Mouse (Mus musculus) heart, adult 10 weeks (tissue): ENCODE data around the gene Htr6. TPM values are rescaled to one million over a fixed set of nuclear protein-coding genes. Genes with fewer than 3 reads are reported as not detected.

Experiments
- polyA plus RNA-seq: library from polyadenylated mRNA; stranded (reverse); fragments of 350-450 nt; fragmentation: Illumina TruSeq; extraction: RNeasy Lipid Tissue Mini Kit (QIAGEN cat#74804); gene quantifications from one replicate; pipeline ENCODE4 v1.2.3, GENCODE M21; 2014; ENCODE audit warnings: low read depth, low replicate concordance

The Htr6 gene
- polyA plus RNA-seq: not detected

GRCm38 (mm10) chr4:139075041-139075711 is at the start of gene Htr6:
Gene Htr6, minus strand, starts transcription at chr4:139075570.

GRCm38 (mm10) chr4:139092356-139093195 is 17.2 kb upstream of the Htr6 start, which contains the start of gene Nbl1:
Gene Nbl1, minus strand, starts transcription at chr4:139092993.

Other genes with a start within 250 kb of the Htr6 start
- 38.6 TPM for gene Pla2g5, start 212.1 kb downstream of the Htr6 start, polyA plus RNA-seq
- not detected for gene Gm13030, start 201.6 kb downstream of the Htr6 start, polyA plus RNA-seq
- not detected for gene Pla2g2e, start 197.6 kb downstream of the Htr6 start, polyA plus RNA-seq
- 10.7 TPM for gene Otud3, start 161.6 kb downstream of the Htr6 start, polyA plus RNA-seq
- not detected for gene Rnf186, start 108.5 kb downstream of the Htr6 start, polyA plus RNA-seq
- 9.3 TPM for gene Tmco4, start 102.7 kb downstream of the Htr6 start, polyA plus RNA-seq
- gene Nbl1, start 17.4 kb upstream of the Htr6 start, polyA plus RNA-seq: 22.9 TPM
- gene Minos1, start 55.5 kb upstream of the Htr6 start, polyA plus RNA-seq: 521 TPM
- gene Capzb, start 117.3 kb upstream of the Htr6 start, polyA plus RNA-seq: 269 TPM
- gene Pqlc2, start 235.1 kb upstream of the Htr6 start, polyA plus RNA-seq: 5.8 TPM
- gene Akr7a5, start 235.2 kb upstream of the Htr6 start, polyA plus RNA-seq: 59.0 TPM